Mouse (Mus musculus): ENCODE data around the gene Slc22a3. TPM values are rescaled to one million over a fixed set of nuclear protein-coding genes. Genes with fewer than 3 reads are reported as not detected.

Gene Slc22a3
- polyA plus RNA-seq, 1 experiment from 2014 or later: 1.2 TPM

- Histone ChIP-seq H3K27me3 (ENCODE audit: insufficient read depth, low read length) (no peaks in the 10 kb centered on the region), H3K4me3 (ENCODE audit: low read length) (no peak overlapping the region), H3K4me2 (replicated peaks; ENCODE audit: low read depth, low read length) (no peak overlapping the region), H3K4me1 (ENCODE audit: insufficient read depth, low read length) (peaks cover 25% of the 10 kb centered on the region), H3K9me3 (ENCODE audit: low read length) (no peaks in the 10 kb centered on the region), H3K27ac (ENCODE audit: low read length) (peak overlapping the region; percentile 31), H3K36me3 (ENCODE audit: insufficient read depth, low read length) (no peaks in the 10 kb centered on the region), H3K9ac (replicated peaks; ENCODE audit: low read length) (no peak overlapping the region)
- peak; percentile 42; the same call in 1 of the 2 replicates for ATAC-seq (ENCODE audit: low FRiP score, low TSS enrichment)
- WGBS: 55% methylated on average over 5 of the region's 5 CpGs
These were observed 91.8 kb downstream of the Slc22a3 start for GRCm38 (mm10) chr17:12415741-12416140.

GRCm38 (mm10) chr17:12415031-12415735 is 92.3 kb downstream of the Slc22a3 start:
- H3K27ac ChIP-seq (ENCODE audit: low read length): peak overlapping the region; percentile 31
- H3K4me1 ChIP-seq (ENCODE audit: insufficient read depth, low read length): peaks cover 25% of the 10 kb centered on the region
- peak; percentile 54; the same call in 1 of the 2 replicates for ATAC-seq (ENCODE audit: low FRiP score, low TSS enrichment)
- H3K9me3 ChIP-seq (ENCODE audit: low read length): no peaks in the 10 kb centered on the region
- no peak overlapping the region for H3K4me2 ChIP-seq (replicated peaks; ENCODE audit: low read depth, low read length)
- no peaks in the 10 kb centered on the region for H3K36me3 ChIP-seq (ENCODE audit: insufficient read depth, low read length)
- no peaks in the 10 kb centered on the region for H3K27me3 ChIP-seq (ENCODE audit: insufficient read depth, low read length)
- 30% methylated on average over 15 of the region's 15 CpGs for WGBS
- H3K4me3 ChIP-seq (ENCODE audit: low read length): no peak overlapping the region
- no peak overlapping the region for H3K9ac ChIP-seq (replicated peaks; ENCODE audit: low read length)

- H3K9me3 ChIP-seq (ENCODE audit: low read length): no peaks in the 10 kb centered on the region
- H3K9ac ChIP-seq (replicated peaks; ENCODE audit: low read length): no peak overlapping the region
- H3K4me2 ChIP-seq (replicated peaks; ENCODE audit: low read depth, low read length): no peak overlapping the region
- H3K27me3 ChIP-seq (ENCODE audit: insufficient read depth, low read length): no peaks in the 10 kb centered on the region
- WGBS: 30% methylated on average over 3 of the region's 3 CpGs
- H3K27ac ChIP-seq (ENCODE audit: low read length): peak overlapping the region; percentile 62; the same call in 1 of the 2 replicates
- H3K4me1 ChIP-seq (ENCODE audit: insufficient read depth, low read length): peaks cover 25% of the 10 kb centered on the region
- no peak for ATAC-seq (ENCODE audit: low FRiP score, low TSS enrichment)
- no peaks in the 10 kb centered on the region for H3K36me3 ChIP-seq (ENCODE audit: insufficient read depth, low read length)
- no peak overlapping the region for H3K4me3 ChIP-seq (ENCODE audit: low read length)
These were observed 94.6 kb downstream of the Slc22a3 start for GRCm38 (mm10) chr17:12412891-12413237.

- Histone ChIP-seq H3K4me1 (ENCODE audit: insufficient read depth, low read length) (peaks cover 25% of the 10 kb centered on the region), H3K27me3 (ENCODE audit: insufficient read depth, low read length) (no peaks in the 10 kb centered on the region), H3K36me3 (ENCODE audit: insufficient read depth, low read length) (no peaks in the 10 kb centered on the region), H3K27ac (ENCODE audit: low read length) (peak overlapping the region; percentile 62; the same call in 1 of the 2 replicates), H3K4me2 (replicated peaks; ENCODE audit: low read depth, low read length) (no peak overlapping the region), H3K9me3 (ENCODE audit: low read length) (no peaks in the 10 kb centered on the region), H3K4me3 (ENCODE audit: low read length) (no peak overlapping the region), H3K9ac (replicated peaks; ENCODE audit: low read length) (no peak overlapping the region)
- ATAC-seq (ENCODE audit: low FRiP score, low TSS enrichment): peak; percentile 66
- 35% methylated on average over 10 of the region's 10 CpGs for WGBS
These were observed 95.2 kb downstream of the Slc22a3 start for GRCm38 (mm10) chr17:12412181-12412890.

GRCm38 (mm10) chr17:12409346-12409944 is 98.1 kb downstream of the Slc22a3 start:
- Histone ChIP-seq H3K4me2 (replicated peaks; ENCODE audit: low read depth, low read length) (no peak overlapping the region), H3K27ac (ENCODE audit: low read length) (no peak overlapping the region), H3K4me1 (ENCODE audit: insufficient read depth, low read length) (peaks cover 12% of the 10 kb centered on the region), H3K27me3 (ENCODE audit: insufficient read depth, low read length) (no peaks in the 10 kb centered on the region), H3K36me3 (ENCODE audit: insufficient read depth, low read length) (no peaks in the 10 kb centered on the region), H3K9ac (replicated peaks; ENCODE audit: low read length) (no peak overlapping the region), H3K4me3 (ENCODE audit: low read length) (no peak overlapping the region), H3K9me3 (ENCODE audit: low read length) (peaks cover 6% of the 10 kb centered on the region; the same call in 1 of the 2 replicates)
- no peak for ATAC-seq (ENCODE audit: low FRiP score, low TSS enrichment)
- 42% methylated on average over 11 of the region's 11 CpGs for WGBS

- Histone ChIP-seq H3K9ac (replicated peaks; ENCODE audit: low read length) (no peak overlapping the region), H3K27ac (ENCODE audit: low read length) (no peak overlapping the region), H3K36me3 (ENCODE audit: insufficient read depth, low read length) (no peaks in the 10 kb centered on the region), H3K4me3 (ENCODE audit: low read length) (no peak overlapping the region), H3K4me2 (replicated peaks; ENCODE audit: low read depth, low read length) (no peak overlapping the region), H3K4me1 (ENCODE audit: insufficient read depth, low read length) (no peaks in the 10 kb centered on the region), H3K27me3 (ENCODE audit: insufficient read depth, low read length) (no peaks in the 10 kb centered on the region), H3K9me3 (ENCODE audit: low read length) (peaks cover 6% of the 10 kb centered on the region; the same call in 1 of the 2 replicates)
- WGBS: 55% methylated on average over 7 of the region's 7 CpGs
- ATAC-seq (ENCODE audit: low FRiP score, low TSS enrichment): 0 out of 2 replicates have a peak, but pooled peaks have one; percentile 46
These were observed 104.1 kb downstream of the Slc22a3 start for GRCm38 (mm10) chr17:12403420-12403819.

- H3K4me3 ChIP-seq (ENCODE audit: low read length): no peak overlapping the region
- H3K36me3 ChIP-seq (ENCODE audit: insufficient read depth, low read length): no peaks in the 10 kb centered on the region
- H3K4me2 ChIP-seq (replicated peaks; ENCODE audit: low read depth, low read length): no peak overlapping the region
- H3K27me3 ChIP-seq (ENCODE audit: insufficient read depth, low read length): no peaks in the 10 kb centered on the region
- no peaks in the 10 kb centered on the region for H3K9me3 ChIP-seq (ENCODE audit: low read length)
- no peak overlapping the region for H3K27ac ChIP-seq (ENCODE audit: low read length)
- ATAC-seq (ENCODE audit: low FRiP score, low TSS enrichment): no peak
- H3K9ac ChIP-seq (replicated peaks; ENCODE audit: low read length): no peak overlapping the region
- H3K4me1 ChIP-seq (ENCODE audit: insufficient read depth, low read length): no peaks in the 10 kb centered on the region
- 87% methylated on average over 9 of the region's 9 CpGs for WGBS
These were observed 111.3 kb downstream of the Slc22a3 start for GRCm38 (mm10) chr17:12396163-12396677.

GRCm38 (mm10) chr17:12388239-12388638 is 119.3 kb downstream of the Slc22a3 start:
- Histone ChIP-seq H3K36me3 (ENCODE audit: insufficient read depth, low read length) (no peaks in the 10 kb centered on the region), H3K4me1 (ENCODE audit: insufficient read depth, low read length) (no peaks in the 10 kb centered on the region), H3K4me2 (replicated peaks; ENCODE audit: low read depth, low read length) (no peak overlapping the region), H3K27me3 (ENCODE audit: insufficient read depth, low read length) (no peaks in the 10 kb centered on the region), H3K27ac (ENCODE audit: low read length) (no peak overlapping the region), H3K4me3 (ENCODE audit: low read length) (no peak overlapping the region), H3K9me3 (ENCODE audit: low read length) (peaks cover 3% of the 10 kb centered on the region; the same call in 1 of the 2 replicates), H3K9ac (replicated peaks; ENCODE audit: low read length) (no peak overlapping the region)
- WGBS: 85% methylated on average over 7 of the region's 7 CpGs
- no peak for ATAC-seq (ENCODE audit: low FRiP score, low TSS enrichment)

- Histone ChIP-seq H3K27me3 (ENCODE audit: insufficient read depth, low read length) (no peaks in the 10 kb centered on the region), H3K4me1 (ENCODE audit: insufficient read depth, low read length) (no peaks in the 10 kb centered on the region), H3K9ac (replicated peaks; ENCODE audit: low read length) (no peak overlapping the region), H3K9me3 (ENCODE audit: low read length) (peaks cover 3% of the 10 kb centered on the region; the same call in 1 of the 2 replicates), H3K4me3 (ENCODE audit: low read length) (no peak overlapping the region), H3K27ac (ENCODE audit: low read length) (no peak overlapping the region), H3K36me3 (ENCODE audit: insufficient read depth, low read length) (no peaks in the 10 kb centered on the region), H3K4me2 (replicated peaks; ENCODE audit: low read depth, low read length) (no peak overlapping the region)
- ATAC-seq (ENCODE audit: low FRiP score, low TSS enrichment): no peak
- 69% methylated on average over 2 of the region's 2 CpGs for WGBS
These were observed 119.7 kb downstream of the Slc22a3 start for GRCm38 (mm10) chr17:12387781-12388180.

All from kidney, embryonic 16.5 days (tissue).